Mouse (Mus musculus) left cerebral cortex, adult 9 months (tissue): ENCODE measurements around the gene Prkab1.

Experiments used
- DNase-seq, 2 experiments: peaks; one replicate each; pipeline ENCODE4 v3.0.0; 2022; ENCODE audit warnings: low spot score in 2 of 2

Prkab1 gene

GRCm38 (mm10) chr5:115979134-115979696 is 45.1 kb downstream of the Prkab1 start:
- DNase-seq, result no peak

- no peak for DNase-seq
These were observed 46.1 kb downstream of the Prkab1 start for GRCm38 (mm10) chr5:115978255-115978654.

GRCm38 (mm10) chr5:115977757-115978156 is 46.6 kb downstream of the Prkab1 start:
- no peak for DNase-seq

GRCm38 (mm10) chr5:115977266-115977665 is 47.0 kb downstream of the Prkab1 start:
- DNase-seq, result no peak

- DNase-seq, result no peak
These were observed 47.9 kb downstream of the Prkab1 start for GRCm38 (mm10) chr5:115976446-115976845.

GRCm38 (mm10) chr5:115975672-115976071 is 48.6 kb downstream of the Prkab1 start:
- no peak for DNase-seq

- no peak for DNase-seq
These were observed 53.1 kb downstream of the Prkab1 start for GRCm38 (mm10) chr5:115971236-115971635.
